Mouse (Mus musculus) kidney, adult 2 months (tissue): ENCODE results near the gene Ube2o. TPM values are rescaled to one million over a fixed set of nuclear protein-coding genes. Genes with fewer than 3 reads are reported as not detected.

Experiments
- DNase-seq: peaks from one replicate; pipeline ENCODE4 v3.0.0; 2021
- H3K27ac ChIP-seq: fragments of 200-500 bp; 2 replicates; pipeline ENCODE4 v1.5.1; 2012; ENCODE audit warnings: low read depth, low read length, control low read depth, inconsistent platforms; ENCODE audit not compliant: insufficient read depth
- H3K27me3 ChIP-seq: fragments of 200-500 bp; replicated peaks from 2 replicates; pipeline ENCODE4 v1.6.1; 2012; ENCODE audit warnings: mild to moderate bottlenecking, moderate library complexity, low read length, inconsistent platforms; ENCODE audit not compliant: control insufficient read depth, insufficient read depth
- H3K36me3 ChIP-seq: fragments of 200-500 bp; 2 replicates; pipeline ENCODE4 v1.6.1; 2012; ENCODE audit warnings: mild to moderate bottlenecking, moderate library complexity, low read length, inconsistent platforms; ENCODE audit not compliant: control insufficient read depth, insufficient read depth
- H3K4me1 ChIP-seq: fragments of 200-500 bp; 2 replicates; pipeline ENCODE4 v1.6.1; 2011; ENCODE audit warnings: low read length; ENCODE audit not compliant: control insufficient read depth, insufficient read depth
- H3K4me3 ChIP-seq: fragments of 200-500 bp; 2 replicates; pipeline ENCODE4 v1.5.1; 2011; ENCODE audit warnings: mild to moderate bottlenecking, low read depth, low read length, control low read depth; ENCODE audit not compliant: insufficient read depth
- CTCF ChIP-seq: fragments of 200-500 bp; conservative IDR thresholded peaks from 2 replicates; pipeline ENCODE4 v1.5.1; 2011; ENCODE audit warnings: low read depth, mild to moderate bottlenecking, control low read depth, low read length, moderate library complexity, mixed read lengths; ENCODE audit not compliant: insufficient read depth, insufficient read length
- POLR2A ChIP-seq: fragments of 200-500 bp; IDR thresholded peaks from one replicate; pipeline ENCODE4 v1.6.1; 2011; ENCODE audit warnings: low read depth, low read length, control low read depth
- WGBS: fragments of 180-500 bp; shearing (Covaris S2); methylation state at CpG from one replicate; pipeline ENCODE4 v1.1.7; 2018; 5-methylcytosine and 5-hydroxymethylcytosine counted together
- polyA plus RNA-seq: library from polyadenylated mRNA; depleted of rRNA; stranded (reverse); fragments of >200 nt; gene quantifications from 2 replicates; pipeline ENCODE4 v1.2.3, GENCODE M21; 2012

Gene Ube2o
- polyA plus RNA-seq, 1 experiment = 10.3 TPM

DNA sequence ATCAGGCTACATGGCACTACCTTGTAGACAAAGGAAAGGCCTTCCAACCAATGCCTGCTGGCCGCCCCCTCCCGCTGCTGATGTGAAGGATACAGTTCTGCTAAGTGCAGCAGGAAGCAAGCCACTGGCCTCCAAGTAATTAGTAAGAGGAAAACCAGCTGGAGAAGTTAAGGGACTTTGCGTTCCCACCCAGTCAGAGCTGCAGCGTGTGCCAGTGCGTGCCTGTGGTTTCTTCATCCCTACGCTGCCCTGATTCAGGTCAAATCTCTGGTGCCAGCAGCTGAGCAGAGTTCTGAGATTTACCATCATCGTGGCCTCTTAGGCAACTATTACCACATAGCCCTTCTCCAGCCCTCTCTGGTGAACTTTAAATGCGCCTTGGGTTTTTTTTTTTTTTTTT lies 62.8 kb downstream of the Ube2o start:
- Histone ChIP-seq H3K4me1 (no peaks in the 10 kb centered on the region), H3K27me3 (no peaks in the 10 kb centered on the region), H3K4me3 (no peak overlapping the region), H3K27ac (no peak overlapping the region), H3K36me3 (no peaks in the 10 kb centered on the region)
- 64% methylated on average over 8 of the region's 8 CpGs for WGBS
- peak; percentile 63 for DNase-seq
- TF ChIP-seq POLR2A (no peak), CTCF (no peak)

DNA sequence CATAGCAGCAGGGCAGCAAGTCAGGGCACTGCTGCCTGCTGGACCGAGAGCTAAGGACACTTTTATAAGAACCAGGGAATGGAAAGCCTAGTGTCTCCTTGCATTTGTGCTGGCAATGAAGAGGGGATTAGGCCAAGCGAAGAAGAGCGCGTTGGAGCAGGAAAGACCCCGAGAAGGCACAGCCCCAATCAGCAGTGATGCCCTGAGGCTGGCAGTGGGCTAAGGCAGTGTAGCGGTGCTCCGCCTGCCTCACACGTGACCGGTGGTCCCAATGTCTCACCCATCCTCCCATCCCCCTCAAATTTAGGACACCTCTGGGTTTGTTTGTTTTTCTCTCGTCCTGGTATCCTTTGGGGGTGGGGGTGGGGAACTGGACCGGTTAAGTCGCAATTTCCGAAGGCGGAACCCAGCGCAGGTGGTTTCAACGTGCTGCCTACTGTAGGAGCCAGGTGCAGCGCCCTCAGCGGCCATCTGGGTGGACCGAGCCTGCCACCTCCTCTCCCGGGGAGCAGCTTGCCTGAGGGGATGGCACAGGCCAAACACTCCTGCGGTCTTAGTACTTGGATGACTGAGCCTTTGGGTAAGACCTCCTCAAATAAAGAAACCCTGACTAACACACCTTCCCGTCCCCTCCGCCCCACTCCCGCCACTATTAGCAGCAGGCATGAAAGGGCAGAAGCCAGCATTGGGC lies 65.8 kb downstream of the Ube2o start:
- Histone ChIP-seq H3K4me1 (no peaks in the 10 kb centered on the region), H3K4me3 (no peak overlapping the region), H3K36me3 (no peaks in the 10 kb centered on the region), H3K27ac (no peak overlapping the region), H3K27me3 (no peaks in the 10 kb centered on the region)
- DNase-seq = peak; percentile 20
- WGBS = 33% methylated on average over 24 of the region's 24 CpGs
- TF ChIP-seq CTCF = no peak; the same call in 1 of the 2 replicates
- TF ChIP-seq POLR2A = no peak

DNA sequence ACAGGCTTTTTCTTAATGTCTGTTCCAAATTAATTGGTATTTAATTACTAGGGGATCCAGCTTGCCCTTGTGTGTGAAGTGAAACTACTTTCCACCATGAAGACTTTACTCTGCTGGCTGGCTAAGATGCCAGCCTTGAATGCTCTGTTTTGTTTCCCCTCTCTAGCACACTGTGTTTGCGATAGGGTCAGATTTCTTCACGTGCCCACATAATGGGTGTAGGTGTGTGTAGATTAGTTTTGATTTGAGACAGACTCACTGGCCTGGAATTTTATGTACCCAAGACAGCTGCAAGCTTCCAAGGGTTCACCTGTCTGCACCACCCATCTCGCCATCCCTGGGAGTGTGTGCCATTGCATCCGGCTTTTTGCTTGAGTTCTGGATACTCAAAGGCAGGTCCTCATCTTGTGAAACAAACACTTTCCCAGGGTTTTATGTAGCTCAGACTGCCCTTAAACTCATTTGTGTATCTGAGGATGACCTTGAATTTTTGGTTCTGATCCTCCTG lies 67.7 kb downstream of the Ube2o start:
- H3K27me3 ChIP-seq = no peaks in the 10 kb centered on the region
- TF ChIP-seq CTCF (no peak), POLR2A (no peak)
- DNase-seq = no peak
- no peaks in the 10 kb centered on the region for H3K36me3 ChIP-seq
- no peak overlapping the region for H3K4me3 ChIP-seq
- H3K27ac ChIP-seq = no peak overlapping the region
- H3K4me1 ChIP-seq = no peaks in the 10 kb centered on the region
- 59% methylated on average over 4 of the region's 4 CpGs for WGBS

DNA sequence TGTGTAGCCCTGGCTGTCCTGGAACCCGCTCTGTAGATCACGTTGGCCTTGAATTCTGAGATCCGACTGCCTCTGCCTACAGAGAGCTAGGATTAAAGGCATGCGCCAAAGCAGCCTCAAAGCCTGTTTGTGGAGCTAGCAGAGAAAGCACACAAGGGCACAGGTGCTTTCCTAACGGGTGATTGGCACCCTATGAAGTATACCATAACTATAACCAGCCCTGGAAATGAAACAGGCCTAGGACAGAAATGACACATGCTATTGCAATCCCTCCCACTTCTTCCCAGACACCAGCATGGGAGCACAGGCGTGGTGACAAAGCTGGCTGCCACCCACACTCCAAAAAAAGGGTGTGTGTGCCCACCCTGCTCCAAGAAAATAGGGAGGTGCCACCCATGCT lies 68.3 kb downstream of the Ube2o start:
- H3K27ac ChIP-seq = no peak overlapping the region
- WGBS = 89% methylated on average over 6 of the region's 6 CpGs
- TF ChIP-seq CTCF (no peak), POLR2A (no peak)
- no peaks in the 10 kb centered on the region for H3K27me3 ChIP-seq
- no peaks in the 10 kb centered on the region for H3K36me3 ChIP-seq
- H3K4me3 ChIP-seq = no peak overlapping the region
- no peak for DNase-seq
- no peaks in the 10 kb centered on the region for H3K4me1 ChIP-seq

DNA sequence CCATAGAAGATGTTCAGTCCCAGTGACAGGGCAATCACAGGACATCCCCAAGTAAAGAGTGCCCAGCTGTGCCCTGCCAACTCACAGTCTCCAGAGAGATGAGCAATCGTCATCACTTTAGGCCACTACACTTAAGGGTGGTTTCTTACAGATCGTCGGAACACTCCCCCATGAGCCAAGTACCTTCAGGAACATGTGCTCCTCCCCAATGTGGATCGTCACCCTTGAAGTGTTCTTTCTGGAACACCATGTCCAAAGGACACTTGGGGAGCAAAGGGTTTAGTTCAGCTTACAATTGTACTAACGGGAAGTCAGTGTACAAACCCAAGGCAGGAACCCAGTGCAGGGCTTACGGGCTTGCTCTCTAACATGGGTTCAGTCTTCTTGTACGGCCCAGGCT lies 69.1 kb downstream of the Ube2o start:
- H3K4me3 ChIP-seq = no peak overlapping the region
- H3K36me3 ChIP-seq = no peaks in the 10 kb centered on the region
- no peak overlapping the region for H3K27ac ChIP-seq
- H3K4me1 ChIP-seq = no peaks in the 10 kb centered on the region
- DNase-seq = no peak
- TF ChIP-seq POLR2A = no peak
- TF ChIP-seq CTCF = no peak
- no peaks in the 10 kb centered on the region for H3K27me3 ChIP-seq
- WGBS = 75% methylated on average over 7 of the region's 7 CpGs

DNA sequence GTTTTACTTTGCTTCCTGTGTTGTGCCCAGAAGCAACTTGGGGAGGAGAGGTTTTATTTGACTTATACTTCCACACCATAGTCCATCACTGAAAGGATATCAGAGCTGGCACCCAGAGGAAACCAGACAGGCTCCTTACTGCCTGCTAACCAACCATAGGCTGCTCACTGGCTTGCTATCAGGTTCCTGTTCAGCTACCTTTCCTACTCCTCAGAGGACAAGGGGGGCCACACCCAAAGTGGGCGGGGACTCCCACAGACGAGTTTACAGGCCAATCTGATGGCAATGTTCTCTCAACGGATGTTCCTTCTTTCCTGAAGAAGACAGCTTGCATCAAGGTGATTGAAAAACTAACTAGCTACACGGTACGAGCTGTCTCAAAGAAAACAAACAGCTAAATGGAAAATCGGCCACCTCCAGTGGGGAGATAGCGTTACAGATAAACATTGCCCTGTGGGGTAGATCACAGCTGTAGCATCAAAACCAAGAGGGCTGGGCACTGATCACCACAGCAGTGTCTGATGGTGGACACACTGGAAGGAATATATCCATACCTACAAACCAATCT lies 69.9 kb downstream of the Ube2o start:
- WGBS = 56% methylated on average over 7 of the region's 7 CpGs
- no peaks in the 10 kb centered on the region for H3K36me3 ChIP-seq
- no peak overlapping the region for H3K27ac ChIP-seq
- H3K4me3 ChIP-seq = no peak overlapping the region
- no peak for TF ChIP-seq CTCF
- no peak for TF ChIP-seq POLR2A
- no peak for DNase-seq
- H3K4me1 ChIP-seq = no peaks in the 10 kb centered on the region
- no peaks in the 10 kb centered on the region for H3K27me3 ChIP-seq

DNA sequence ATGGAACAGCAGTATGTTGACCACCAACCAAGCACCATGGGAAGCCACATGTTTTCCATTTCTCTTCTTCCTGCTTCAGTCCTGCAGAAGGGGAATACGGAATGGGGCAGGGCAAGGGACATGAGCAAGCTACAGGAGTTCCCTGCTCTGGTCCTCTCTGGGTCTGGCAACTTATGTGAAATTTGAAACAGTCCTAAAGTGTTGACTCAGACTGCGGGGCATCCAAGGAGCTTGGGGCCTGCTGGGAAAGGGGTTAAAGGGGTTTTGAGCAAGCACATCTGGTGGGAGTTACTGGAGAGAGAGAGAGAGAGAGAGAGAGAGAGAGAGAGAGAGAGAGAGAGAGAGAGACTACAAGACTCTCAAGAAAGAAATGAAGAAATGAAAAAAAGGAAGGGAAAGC lies 72.6 kb downstream of the Ube2o start:
- no peak for TF ChIP-seq POLR2A
- no peak for TF ChIP-seq CTCF
- Histone ChIP-seq H3K36me3 (no peaks in the 10 kb centered on the region), H3K27ac (no peak overlapping the region), H3K27me3 (no peaks in the 10 kb centered on the region), H3K4me3 (no peak overlapping the region), H3K4me1 (no peaks in the 10 kb centered on the region)
- no peak for DNase-seq
- 64% methylated on average over 2 of the region's 2 CpGs for WGBS
